Comparison of ENCODE assay signal across 8 mouse cellular contexts in the genomic region with DNA sequence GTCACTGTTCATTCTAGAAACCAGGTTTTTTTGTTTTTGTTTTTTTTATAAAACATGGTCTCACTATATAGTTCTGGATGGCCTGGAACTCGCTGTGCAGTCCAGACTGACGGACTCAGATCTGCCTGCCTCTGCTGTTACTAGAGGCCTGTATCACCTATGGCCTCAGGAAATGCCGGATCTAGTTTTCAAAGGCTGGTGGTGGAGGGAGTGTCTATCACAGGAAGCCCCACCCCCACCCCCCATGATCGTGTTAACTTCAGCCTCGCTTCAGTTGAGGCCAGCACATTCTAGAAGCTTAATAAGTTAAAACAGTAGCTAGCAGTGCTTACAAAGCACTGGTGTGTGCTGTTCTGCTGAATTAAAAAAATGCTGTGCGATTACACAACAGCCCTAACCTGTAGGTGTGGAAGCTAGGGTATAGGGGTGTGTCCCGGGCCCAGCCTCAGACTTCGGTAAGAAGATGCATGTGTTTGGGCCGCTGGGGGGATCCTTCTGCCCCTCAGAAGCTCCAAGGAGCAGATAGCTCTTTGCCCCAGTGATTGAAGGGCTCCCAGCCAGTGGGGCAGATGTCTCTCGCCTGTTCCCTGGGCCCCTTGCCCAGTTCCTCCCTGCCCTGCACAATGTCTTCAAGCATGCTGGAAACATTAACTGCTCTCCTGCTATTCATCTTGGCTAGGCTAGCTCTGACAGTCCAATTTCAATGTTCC.
DNase-seq lines count a peak whose midpoint lies in the region; ATAC-seq and TF ChIP-seq lines count a peak whose summit lies in the region.

No protein-coding gene starts in this region.

- H3K4me3 ChIP-seq in left cerebral cortex, adult 2 months, result no peak overlapping the region
- no peak overlapping the region for H3K4me3 ChIP-seq in forebrain, embryonic 15.5 days
- no peak overlapping the region for H3K4me3 ChIP-seq in liver, postnatal 0 days (ENCODE audit: low read depth, low read length)

- H3K4me2 ChIP-seq in forebrain, embryonic 15.5 days (replicated peaks), result no peak overlapping the region
- no peak overlapping the region for H3K4me2 ChIP-seq in liver, postnatal 0 days (ENCODE audit: low read depth, low read length)

- ATAC-seq in forebrain, embryonic 15.5 days (replicated peaks), result peak; percentile 66
- peak; percentile 34 to 37; a peak in 2 of 4 replicates for ATAC-seq in hematopoietic stem cell, adult 5-6 weeks (replicated peaks in 1 of 2; ENCODE audit: insufficient read depth in 1 of 2, low FRiP score in 2 of 2, low TSS enrichment in 1 of 2, low read depth in 1 of 2, poor library complexity in 2 of 2, severe bottlenecking in 2 of 2)
- ATAC-seq in liver, postnatal 0 days, result no peak

- no peak for TF ChIP-seq CTCF in left cerebral cortex, adult 2 months (IDR thresholded peaks at IDR 0.05)
- TF ChIP-seq CTCF in brain, embryonic 14.5 days (IDR thresholded peaks at IDR 0.05; ENCODE audit: borderline replicate concordance, extremely low read depth, insufficient read depth, insufficient read length), result no peak
- TF ChIP-seq CTCF in liver, postnatal 0 days (IDR thresholded peaks at IDR 0.05; ENCODE audit: low read depth), result no peak

- H3K9me3 ChIP-seq in forebrain, embryonic 15.5 days, result no peaks in the 10 kb centered on the region
- no peaks in the 10 kb centered on the region for H3K9me3 ChIP-seq in liver, postnatal 0 days (ENCODE audit: low read length)

- no peak for TF ChIP-seq POLR2A in brain, embryonic 14.5 days (IDR thresholded peaks at IDR 0.05; ENCODE audit: borderline replicate concordance, extremely low read depth, insufficient read depth, insufficient read length, poor library complexity, severe bottlenecking)

- H3K27ac ChIP-seq in left cerebral cortex, adult 2 months, result no peak overlapping the region
- H3K27ac ChIP-seq in forebrain, embryonic 15.5 days (replicated peaks), result peak overlapping the region; percentile 3; the same call in 1 of the 2 replicates
- H3K27ac ChIP-seq in liver, postnatal 0 days (ENCODE audit: low read depth), result no peak overlapping the region

- DNase-seq in left cerebral cortex, postnatal 4 days, result peak; percentile 95
- DNase-seq in left cerebral cortex, adult 2 months (ENCODE audit: extremely low spot score in 1 of 2, low spot score in 2 of 2), result no peak
- peak; percentile 87 for DNase-seq in brain, embryonic 14.5 days (ENCODE audit: low read depth)
- DNase-seq in layer of hippocampus, postnatal 10 days (ENCODE audit: low spot score in 2 of 2), result peak; percentile 71 to 77
- peak; percentile 22 to 52 for DNase-seq in natural killer cell, adult 2 months (ENCODE audit: low spot score in 2 of 2)
- DNase-seq in liver, postnatal 0 days, result no peak

- no peaks in the 10 kb centered on the region for H3K36me3 ChIP-seq in forebrain, embryonic 15.5 days
- H3K36me3 ChIP-seq in liver, postnatal 0 days (replicated peaks; ENCODE audit: insufficient read depth, low read length), result no peaks in the 10 kb centered on the region

- 59% methylated on average over 10 of the region's 10 CpGs for WGBS in forebrain, embryonic 15.5 days
- whole genome bisulfite sequencing in liver, postnatal 0 days (ENCODE audit: insufficient replicate concordance), result 45% methylated on average over 10 of the region's 10 CpGs

- peaks cover 34% of the 10 kb centered on the region for H3K4me1 ChIP-seq in forebrain, embryonic 15.5 days
- H3K4me1 ChIP-seq in liver, postnatal 0 days (ENCODE audit: insufficient read depth), result peaks cover 4% of the 10 kb centered on the region; the same call in 1 of the 2 replicates

- no peak overlapping the region for H3K9ac ChIP-seq in forebrain, embryonic 15.5 days (replicated peaks)
- H3K9ac ChIP-seq in liver, postnatal 0 days (replicated peaks), result no peak overlapping the region

- no peaks in the 10 kb centered on the region for H3K27me3 ChIP-seq in forebrain, embryonic 15.5 days
- no peaks in the 10 kb centered on the region for H3K27me3 ChIP-seq in liver, postnatal 0 days (ENCODE audit: insufficient read depth, low read length)

- TF ChIP-seq EP300 in liver, postnatal 0 days (IDR thresholded peaks at IDR 0.05; ENCODE audit: low read depth), result no peak

- intact Hi-C loops in left cerebral cortex, postnatal 4 days (cut with DNase I), result no loop called here
- intact Hi-C loops in left cerebral cortex, adult 2 months (cut with DNase I), result no loop called here

Comparison
In these comparisons a context has a peak if more than half of its experiments do, and no peak if none do; other contexts are left out.
1. DNase-seq: peak in left cerebral cortex, postnatal 4 days (single experiment), brain, embryonic 14.5 days (single experiment), layer of hippocampus, postnatal 10 days (2 of 2) and natural killer cell, adult 2 months (2 of 2); none in left cerebral cortex, adult 2 months (0 of 2) and liver, postnatal 0 days (single experiment).